Comparison of ENCODE assay signal across 9 mouse cellular contexts in the genomic region with DNA sequence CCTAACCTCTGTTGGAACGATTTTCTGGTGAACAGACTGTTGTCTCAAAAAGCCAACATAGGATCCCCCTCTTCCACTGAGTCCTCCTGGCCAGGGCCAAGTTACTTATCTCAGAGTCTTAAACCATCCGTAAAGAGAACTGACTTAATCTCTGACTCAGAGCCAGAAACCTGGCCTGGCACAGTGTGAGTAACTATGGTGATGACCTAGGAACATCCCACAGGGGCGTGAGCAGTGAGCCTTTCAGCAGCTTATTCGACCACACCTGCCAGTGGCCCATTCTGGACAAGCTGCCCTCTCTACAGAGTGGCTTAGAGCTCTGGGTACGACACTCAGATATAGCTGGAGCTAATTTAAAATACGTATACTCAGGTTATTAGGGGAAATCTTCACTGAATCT. TPM values are rescaled to one million over a fixed set of nuclear protein-coding genes. Genes with fewer than 3 reads are reported as not detected.
DNase-seq lines count a peak whose midpoint lies in the region; ATAC-seq and TF ChIP-seq lines count a peak whose summit lies in the region.
"Had no signal": no experiment of that assay in that cellular context is flagged by ENCODE, and none has a peak within 500 bp of the region (broad histone marks: within the 10 kb centered on the region; RNA-seq: fewer than 3 reads in every experiment).

No protein-coding gene starts in this region.

- intact Hi-C loops in left cerebral cortex, postnatal 4 days (cut with DNase I) = no loop called here
- intact Hi-C loops in left cerebral cortex, postnatal 14 days (cut with DNase I) = no loop called here

- no peak overlapping the region for H3K4me2 ChIP-seq in hindbrain, embryonic 16.5 days (ENCODE audit: low read length)
- no peak overlapping the region for H3K4me2 ChIP-seq in midbrain, postnatal 0 days (ENCODE audit: low read depth, low read length, poor library complexity, severe bottlenecking)

- H3K4me3 ChIP-seq in hindbrain, embryonic 16.5 days (ENCODE audit: low read length) = no peak overlapping the region
- no peak overlapping the region for H3K4me3 ChIP-seq in midbrain, postnatal 0 days (ENCODE audit: low read depth, low read length)

- no peaks in the 10 kb centered on the region; the same call in 1 of the 2 replicates for H3K4me1 ChIP-seq in hindbrain, embryonic 16.5 days (ENCODE audit: control insufficient read depth, insufficient read depth, low read depth, low read length)
- H3K4me1 ChIP-seq in midbrain, postnatal 0 days (ENCODE audit: insufficient read depth, low read length) = 0 out of 2 replicates have a peak, but pooled peaks cover 3% of the 10 kb centered on the region

- no peaks in the 10 kb centered on the region for H3K9me3 ChIP-seq in hindbrain, embryonic 16.5 days (ENCODE audit: control insufficient read depth, low read length)
- H3K9me3 ChIP-seq in midbrain, postnatal 0 days (ENCODE audit: low read length) = no peaks in the 10 kb centered on the region

- no peaks in the 10 kb centered on the region for H3K27me3 ChIP-seq in hindbrain, embryonic 16.5 days (replicated peaks; ENCODE audit: control insufficient read depth, insufficient read depth, low read length)
- no peaks in the 10 kb centered on the region for H3K27me3 ChIP-seq in midbrain, postnatal 0 days (ENCODE audit: insufficient read depth, low read length)

- 54% methylated on average over 6 of the region's 6 CpGs for WGBS in hindbrain, embryonic 16.5 days
- 52% methylated on average over 6 of the region's 6 CpGs for WGBS in midbrain, postnatal 0 days

- no peak overlapping the region for H3K9ac ChIP-seq in hindbrain, embryonic 16.5 days (ENCODE audit: low read depth, low read length)
- no peak overlapping the region for H3K9ac ChIP-seq in midbrain, postnatal 0 days (replicated peaks; ENCODE audit: low read length, poor library complexity, severe bottlenecking)

- H3K36me3 ChIP-seq in hindbrain, embryonic 16.5 days (ENCODE audit: control insufficient read depth, insufficient read depth, low read length) = no peaks in the 10 kb centered on the region
- H3K36me3 ChIP-seq in midbrain, postnatal 0 days (ENCODE audit: insufficient read depth, low read length) = no peaks in the 10 kb centered on the region

- peak; percentile 72 for DNase-seq in adrenal gland, adult 2 months
- no peak for DNase-seq in adrenal gland, postnatal 4 days (ENCODE audit: low spot score in 2 of 2)
- peak; percentile 76 for DNase-seq in left cerebral cortex, postnatal 4 days
- DNase-seq in left cerebral cortex, postnatal 14 days (ENCODE audit: low spot score in 2 of 2) = no peak
- peak; percentile 75 for DNase-seq in midbrain, postnatal 0 days (ENCODE audit: low spot score)
- no peak for DNase-seq in layer of hippocampus, adult 8-10 months (ENCODE audit: low spot score in 2 of 2)
- no peak for DNase-seq in thymus, adult 18-20 months

- ATAC-seq in hindbrain, embryonic 16.5 days = peak; percentile 83
- ATAC-seq in midbrain, postnatal 0 days (ENCODE audit: low FRiP score) = no peak

- no peak overlapping the region for H3K27ac ChIP-seq in hindbrain, embryonic 16.5 days (ENCODE audit: low read depth, low read length)
- no peak overlapping the region for H3K27ac ChIP-seq in midbrain, postnatal 0 days (ENCODE audit: low read depth, low read length)

- TF ChIP-seq CTCF in midbrain, postnatal 0 days (IDR thresholded peaks at IDR 0.05) = no peak

RNA-seq across cellular contexts. Expression of gene C1qtnf9, which starts 41.8 kb away (rescaled TPM):
- total RNA-seq in adrenal gland, adult 2 months (2021) = 1 to 10 TPM; 3.7 to 7.1 TPM
- polyA plus RNA-seq in adrenal gland, adult 2 months (2012; rRNA removed) = 1.4 and 1.8 TPM in 2 replicates
- 1 to 10 TPM; 4.1 to 4.2 TPM for total RNA-seq in adrenal gland, postnatal 4 days (2021)
- total RNA-seq in left cerebral cortex, postnatal 4 days (2021) = under 1 TPM in 1 of 2 experiments, not detected in 1; 0.20 TPM
- under 1 TPM in 1 of 2 experiments, not detected in 1; 0.24 TPM for total RNA-seq in left cerebral cortex, postnatal 14 days (2021)
- polyA plus RNA-seq in hindbrain, embryonic 16.5 days (2015; fragmentation: Nextera tagmentation; extraction: Ambion mirVana) = 0.13 and 0.19 TPM in 2 replicates
- total RNA-seq in midbrain, postnatal 0 days (2014; rRNA removed) = 0.11 and 0.28 TPM in 2 replicates
- polyA plus RNA-seq in midbrain, postnatal 0 days (2015; fragmentation: Nextera tagmentation; extraction: Ambion mirVana) = 0.10 TPM in 1 of 2 replicates, not detected in the other
- under 1 TPM in 3 of 4 experiments, not detected in 1; 0.20 to 0.34 (median 0.23) TPM for total RNA-seq in layer of hippocampus, adult 8-10 months (2022)
- total RNA-seq: monocyte, adult 5-6 weeks had no signal

RNA-seq across cellular contexts. Expression of gene Mipep, which starts 58.3 kb away (rescaled TPM):
- 10 to 100 TPM; 41.4 to 44.4 TPM for total RNA-seq in adrenal gland, adult 2 months (2021)
- 20.0 and 28.9 TPM in 2 replicates for polyA plus RNA-seq in adrenal gland, adult 2 months (2012; rRNA removed)
- 10 to 100 TPM; 28.7 to 29.1 TPM for total RNA-seq in adrenal gland, postnatal 4 days (2021)
- 10 to 100 TPM; 23.3 to 25.3 TPM for total RNA-seq in left cerebral cortex, postnatal 4 days (2021)
- 10 to 100 TPM; 23.7 to 24.9 TPM for total RNA-seq in left cerebral cortex, postnatal 14 days (2021)
- 20.0 and 20.8 TPM in 2 replicates for polyA plus RNA-seq in hindbrain, embryonic 16.5 days (2015; fragmentation: Nextera tagmentation; extraction: Ambion mirVana)
- total RNA-seq in midbrain, postnatal 0 days (2014; rRNA removed) = 23.6 and 32.1 TPM in 2 replicates
- 16.7 and 17.1 TPM in 2 replicates for polyA plus RNA-seq in midbrain, postnatal 0 days (2015; fragmentation: Nextera tagmentation; extraction: Ambion mirVana)
- 10 to 100 TPM; 30.2 to 32.4 (median 30.9) TPM for total RNA-seq in layer of hippocampus, adult 8-10 months (2022)

Comparison
In these comparisons a context has a peak if more than half of its experiments do, and no peak if none do; other contexts are left out.
1. DNase-seq: peak in adrenal gland, adult 2 months (single experiment), left cerebral cortex, postnatal 4 days (single experiment) and midbrain, postnatal 0 days (single experiment); none in adrenal gland, postnatal 4 days (0 of 2), left cerebral cortex, postnatal 14 days (0 of 2), layer of hippocampus, adult 8-10 months (0 of 2) and thymus, adult 18-20 months (0 of 2).